Mouse (Mus musculus) hindbrain, embryonic 11.5 days (tissue): Measurements from ENCODE around the gene Lrg1. TPM values are rescaled to one million over a fixed set of nuclear protein-coding genes. Genes with fewer than 3 reads are reported as not detected.
A peak's percentile ranks its signal among the peaks of the same experiment; 100 is the strongest.

Experiments
- ATAC-seq: fragments of 200-750 bp; cut with Nextera tagmentation; 2 replicates; pipeline ENCODE4 v1.8.0; 2017; ENCODE audit warnings: mild to moderate bottlenecking, moderate TSS enrichment, moderate library complexity; ENCODE audit not compliant: low FRiP score
- DNase-seq: peaks from one replicate; pipeline ENCODE4 v3.0.0-alpha.2; 2015; ENCODE audit warnings: low spot score
- H3K27ac ChIP-seq: fragments of 300-500 bp; sonication (generic); 2 replicates; pipeline ENCODE4 v1.5.1; 2014; ENCODE audit warnings: mild to moderate bottlenecking, low read depth, low read length
- H3K27me3 ChIP-seq: fragments of 300-500 bp; sonication (generic); 2 replicates; pipeline ENCODE4 v1.6.1; 2014; ENCODE audit warnings: mild to moderate bottlenecking, low read length, moderate library complexity, mixed read lengths; ENCODE audit not compliant: control insufficient read depth, insufficient read depth
- H3K36me3 ChIP-seq: fragments of 300-500 bp; sonication (generic); 2 replicates; pipeline ENCODE4 v1.6.1; 2014; ENCODE audit warnings: mild to moderate bottlenecking, low read length, moderate library complexity, mixed read lengths; ENCODE audit not compliant: control insufficient read depth, insufficient read depth
- H3K4me1 ChIP-seq: fragments of 300-500 bp; sonication (generic); replicated peaks from 2 replicates; pipeline ENCODE4 v1.6.1; 2014; ENCODE audit warnings: low read length, mixed read lengths; ENCODE audit not compliant: control insufficient read depth, insufficient read depth
- H3K4me2 ChIP-seq: fragments of 300-500 bp; sonication (generic); replicated peaks from 2 replicates; pipeline ENCODE4 v1.6.1; 2014; ENCODE audit warnings: mild to moderate bottlenecking, low read depth, low read length
- H3K4me3 ChIP-seq: fragments of 300-500 bp; sonication (generic); 2 replicates; pipeline ENCODE4 v1.5.1; 2014; ENCODE audit warnings: low read depth, low read length
- H3K9ac ChIP-seq: fragments of 300-500 bp; sonication (generic); 2 replicates; pipeline ENCODE4 v1.6.1; 2014; ENCODE audit warnings: low read depth, low read length
- H3K9me3 ChIP-seq: fragments of 300-500 bp; sonication (generic); 2 replicates; pipeline ENCODE4 v1.6.1; 2016; ENCODE audit warnings: low read length; ENCODE audit not compliant: control insufficient read depth
- WGBS: fragments of 180-500 bp; shearing (Covaris S2); extraction: QIAGEN DNeasy Blood & Tissue Kit; methylation state at CpG from one replicate; pipeline ENCODE4 v1.1.7; 2014; 5-methylcytosine and 5-hydroxymethylcytosine counted together
- polyA plus RNA-seq: library from polyadenylated mRNA; unstranded; fragments of >200 nt; fragmentation: Nextera tagmentation; extraction: Ambion mirVana; gene quantifications from 2 replicates; pipeline ENCODE4 v1.2.1, GENCODE M21; 2014

Lrg1 gene
- polyA plus RNA-seq, 1 experiment from 2014 or later: not detected

DNA sequence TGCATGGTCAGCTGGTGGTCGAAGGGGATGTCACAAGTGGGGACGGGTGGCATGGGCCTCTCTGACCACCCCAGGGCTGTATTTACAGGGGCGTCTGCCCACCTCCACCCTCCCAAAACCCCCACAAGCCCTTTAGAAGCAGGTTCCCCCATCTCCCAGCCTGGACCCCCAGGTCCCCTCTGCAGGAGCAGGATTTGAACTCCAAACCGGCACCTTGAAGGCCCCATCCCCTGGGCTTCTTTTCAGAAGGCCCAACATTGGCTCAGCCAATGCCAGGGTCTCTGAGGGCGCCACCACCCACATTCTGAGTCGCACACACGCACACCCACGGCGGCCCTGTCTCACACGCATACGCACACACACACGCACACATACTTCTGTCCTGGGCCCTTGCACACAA is 1.4 kb upstream of the Lrg1 start:
- Histone ChIP-seq H3K27me3 (peaks cover 71% of the 10 kb centered on the region), H3K9ac (no peak overlapping the region), H3K4me3 (no peak overlapping the region), H3K36me3 (no peaks in the 10 kb centered on the region; the same call in 1 of the 2 replicates), H3K4me2 (no peak overlapping the region), H3K4me1 (no peaks in the 10 kb centered on the region), H3K9me3 (peaks cover 5% of the 10 kb centered on the region; the same call in 1 of the 2 replicates), H3K27ac (no peak overlapping the region)
- ATAC-seq: no peak
- DNase-seq: no peak
- WGBS: 89% methylated on average over 12 of the region's 12 CpGs

- 7% methylated on average over 66 of the region's 66 CpGs for WGBS
- no peak overlapping the region for H3K4me3 ChIP-seq
Measured at GRCm38 (mm10) chr17:56119981-56120880, 1.6 kb downstream of the Lrg1 start.

GRCm38 (mm10) chr17:56119431-56119830 is 2.4 kb downstream of the Lrg1 start:
- Histone ChIP-seq H3K27me3 (peaks cover 62% of the 10 kb centered on the region), H3K9ac (no peak overlapping the region), H3K4me3 (no peak overlapping the region), H3K4me1 (peaks cover 3% of the 10 kb centered on the region; the same call in 1 of the 2 replicates), H3K4me2 (no peak overlapping the region), H3K27ac (no peak overlapping the region), H3K36me3 (no peaks in the 10 kb centered on the region), H3K9me3 (peaks cover 5% of the 10 kb centered on the region; the same call in 1 of the 2 replicates)
- ATAC-seq (no peak), DNase-seq (no peak)
- WGBS: 48% methylated on average over 12 of the region's 12 CpGs

More at GRCm38 (mm10) chr17:56119981-56120880, 1.6 kb downstream of the Lrg1 start:
- DNase-seq (no peak), ATAC-seq (no peak)
- Histone ChIP-seq H3K36me3 (no peaks in the 10 kb centered on the region), H3K27me3 (peaks cover 67% of the 10 kb centered on the region), H3K4me1 (peaks cover 3% of the 10 kb centered on the region; the same call in 1 of the 2 replicates), H3K27ac (no peak overlapping the region), H3K9ac (no peak overlapping the region), H3K9me3 (peaks cover 5% of the 10 kb centered on the region; the same call in 1 of the 2 replicates), H3K4me2 (no peak overlapping the region)

- Histone ChIP-seq H3K27me3 (peaks cover 42% of the 10 kb centered on the region), H3K4me1 (peaks cover 3% of the 10 kb centered on the region; the same call in 1 of the 2 replicates), H3K9ac (0 out of 2 replicates have a peak within 1 kb of the TSS, but pooled peaks have one; percentile 11), H3K27ac (no peak within 1 kb of the TSS), H3K4me2 (peak within 1 kb of the TSS; percentile 44), H3K36me3 (no peaks in the 10 kb centered on the region), H3K9me3 (no peaks in the 10 kb centered on the region), H3K4me3 (peak within 1 kb of the TSS; percentile 19)
- ATAC-seq (peak; percentile 53; the same call in 1 of the 2 replicates), DNase-seq (peak; percentile 62)
- WGBS: under 1% methylated on average over 25 of the region's 27 CpGs
Measured at GRCm38 (mm10) chr17:56117251-56117710, 4.5 kb downstream of the Lrg1 start, which contains the start of gene Plin5. TSS of gene Plin5 (minus strand) at chr17:56117596.

- H3K9me3 ChIP-seq: no peaks in the 10 kb centered on the region
- no peak for ATAC-seq
- H3K4me3 ChIP-seq: no peak overlapping the region
- DNase-seq: no peak
- 76% methylated on average over 10 of the region's 10 CpGs for WGBS
- H3K4me2 ChIP-seq: no peak overlapping the region
- H3K9ac ChIP-seq: no peak overlapping the region
- H3K27me3 ChIP-seq: peaks cover 31% of the 10 kb centered on the region
- no peak overlapping the region for H3K27ac ChIP-seq
- no peaks in the 10 kb centered on the region for H3K36me3 ChIP-seq
- H3K4me1 ChIP-seq: peaks cover 3% of the 10 kb centered on the region; the same call in 1 of the 2 replicates
Measured at GRCm38 (mm10) chr17:56116193-56116592, 5.6 kb downstream of the Lrg1 start.

- Histone ChIP-seq H3K9me3 (no peaks in the 10 kb centered on the region), H3K4me1 (peaks cover 3% of the 10 kb centered on the region; the same call in 1 of the 2 replicates), H3K4me3 (no peak overlapping the region), H3K36me3 (no peaks in the 10 kb centered on the region), H3K4me2 (no peak overlapping the region), H3K9ac (no peak overlapping the region), H3K27me3 (no peaks in the 10 kb centered on the region), H3K27ac (peak overlapping the region; percentile 24; the same call in 1 of the 2 replicates)
- no peak for DNase-seq
- WGBS: 75% methylated on average over 3 of the region's 3 CpGs
- ATAC-seq: no peak; the same call in 1 of the 2 replicates
Measured at GRCm38 (mm10) chr17:56112743-56113142, 9.1 kb downstream of the Lrg1 start.

- 38% methylated on average over 5 of the region's 5 CpGs for WGBS
- Histone ChIP-seq H3K9ac (no peak overlapping the region), H3K27me3 (no peaks in the 10 kb centered on the region), H3K36me3 (no peaks in the 10 kb centered on the region), H3K4me3 (no peak overlapping the region), H3K9me3 (no peaks in the 10 kb centered on the region), H3K27ac (no peak overlapping the region), H3K4me2 (no peak overlapping the region), H3K4me1 (no peaks in the 10 kb centered on the region)
- DNase-seq (peak; percentile 87), ATAC-seq (peak; percentile 47)
Measured at GRCm38 (mm10) chr17:56111864-56112263, 9.9 kb downstream of the Lrg1 start.

- Histone ChIP-seq H3K36me3 (no peaks in the 10 kb centered on the region), H3K4me3 (no peak overlapping the region), H3K4me1 (no peaks in the 10 kb centered on the region), H3K9me3 (no peaks in the 10 kb centered on the region), H3K9ac (no peak overlapping the region), H3K4me2 (no peak overlapping the region), H3K27me3 (no peaks in the 10 kb centered on the region), H3K27ac (no peak overlapping the region)
- no peak for DNase-seq
- WGBS: 77% methylated on average over 1 of the region's 1 CpGs
- ATAC-seq: no peak
Measured at GRCm38 (mm10) chr17:56111021-56111420, 10.8 kb downstream of the Lrg1 start.
